Mouse (Mus musculus) hindbrain, postnatal 0 days (tissue): ENCODE data around the gene Dpysl5. TPM values are rescaled to one million over a fixed set of nuclear protein-coding genes. Genes with fewer than 3 reads are reported as not detected.

Experiments
- ATAC-seq: fragments of 200-750 bp; cut with Nextera tagmentation; 2 replicates; pipeline ENCODE4 v1.8.0; 2017; ENCODE audit warnings: mild to moderate bottlenecking, moderate TSS enrichment, moderate library complexity
- DNase-seq: peaks from one replicate; pipeline ENCODE4 v3.0.0-alpha.2; 2015; ENCODE audit warnings: low spot score
- H3K27ac ChIP-seq: fragments of 300-500 bp; sonication (generic); 2 replicates; pipeline ENCODE4 v1.5.1; 2014; ENCODE audit warnings: mild to moderate bottlenecking
- H3K27me3 ChIP-seq: fragments of 300-500 bp; sonication (generic); 2 replicates; pipeline ENCODE4 v1.6.1; 2014; ENCODE audit warnings: low read length, mixed read lengths; ENCODE audit not compliant: insufficient read depth
- H3K36me3 ChIP-seq: fragments of 300-500 bp; sonication (generic); 2 replicates; pipeline ENCODE4 v1.6.1; 2014; ENCODE audit warnings: low read length, mixed read lengths; ENCODE audit not compliant: insufficient read depth
- H3K4me1 ChIP-seq: fragments of 300-500 bp; sonication (generic); 2 replicates; pipeline ENCODE4 v1.6.1; 2014; ENCODE audit warnings: antibody characterized with exemption, low read length, mixed read lengths; ENCODE audit not compliant: insufficient read depth
- H3K4me2 ChIP-seq: fragments of 300-500 bp; sonication (generic); 2 replicates; pipeline ENCODE4 v1.6.1; 2014; ENCODE audit warnings: low read depth, mild to moderate bottlenecking, low read length, moderate library complexity, mixed read lengths
- H3K4me3 ChIP-seq: fragments of 300-500 bp; sonication (generic); 2 replicates; pipeline ENCODE4 v1.5.1; 2014; ENCODE audit warnings: low read length
- H3K9ac ChIP-seq: fragments of 300-500 bp; sonication (generic); replicated peaks from 2 replicates; pipeline ENCODE4 v1.6.1; 2014; ENCODE audit warnings: mild to moderate bottlenecking, low read length, moderate library complexity, mixed read lengths
- H3K9me3 ChIP-seq: fragments of 300-500 bp; sonication (generic); 2 replicates; pipeline ENCODE4 v1.6.1; 2016; ENCODE audit warnings: low read length, mixed read lengths
- CTCF ChIP-seq: IDR thresholded peaks from 2 replicates; pipeline ENCODE4 v1.5.1; 2016; ENCODE audit warnings: antibody characterized with exemption, control low read depth, low read depth
- WGBS: fragments of 180-500 bp; shearing (Covaris S2); extraction: QIAGEN DNeasy Blood & Tissue Kit; methylation state at CpG from one replicate; pipeline ENCODE4 v1.1.7; 2014; 5-methylcytosine and 5-hydroxymethylcytosine counted together
- polyA plus RNA-seq: library from polyadenylated mRNA; unstranded; fragments of >200 nt; fragmentation: Nextera tagmentation; extraction: Ambion mirVana; gene quantifications from 2 replicates; pipeline ENCODE4 v1.2.1, GENCODE M21; 2015
- total RNA-seq: library from RNA; depleted of rRNA; stranded (reverse); fragments of >200 nt; gene quantifications from 2 replicates; pipeline ENCODE4 v1.2.3, GENCODE M21; 2014

Dpysl5 gene
- total and polyA plus RNA-seq, 2 experiments from 2014 or later, result 148 to 261 TPM

DNA sequence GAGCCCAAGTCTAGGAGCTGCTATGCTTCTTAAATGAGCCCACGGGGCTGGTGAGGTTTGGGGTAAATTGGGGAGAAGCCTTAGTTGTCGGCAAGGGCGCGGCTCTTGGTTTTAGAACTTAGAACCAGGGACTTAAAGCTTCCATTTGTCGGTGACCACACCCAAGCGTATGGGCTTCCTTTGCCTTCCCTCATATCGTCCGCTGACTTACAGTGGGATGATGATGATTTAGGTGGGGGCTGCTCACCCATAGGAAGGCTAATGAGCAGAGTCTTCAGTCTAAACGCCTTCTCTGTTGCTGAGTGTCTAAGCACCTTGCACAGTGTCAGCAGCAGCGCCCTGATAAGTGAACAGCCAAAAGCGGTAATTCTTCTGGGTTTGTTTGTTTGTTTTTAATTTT lies 2.3 kb downstream of the Dpysl5 start:
- H3K36me3 ChIP-seq, result no peaks in the 10 kb centered on the region
- H3K4me2 ChIP-seq, result peak overlapping the region; percentile 70
- H3K27me3 ChIP-seq, result no peaks in the 10 kb centered on the region
- H3K4me1 ChIP-seq, result 0 out of 2 replicates have a peak, but pooled peaks cover 7% of the 10 kb centered on the region
- H3K9ac ChIP-seq, result peak overlapping the region; percentile 79
- TF ChIP-seq CTCF, result no peak
- peak; percentile 31 for DNase-seq
- peak overlapping the region; percentile 56 for H3K4me3 ChIP-seq
- peak overlapping the region; percentile 92 for H3K27ac ChIP-seq
- 9% methylated on average over 11 of the region's 11 CpGs for WGBS
- H3K9me3 ChIP-seq, result no peaks in the 10 kb centered on the region
- ATAC-seq, result no peak

DNA sequence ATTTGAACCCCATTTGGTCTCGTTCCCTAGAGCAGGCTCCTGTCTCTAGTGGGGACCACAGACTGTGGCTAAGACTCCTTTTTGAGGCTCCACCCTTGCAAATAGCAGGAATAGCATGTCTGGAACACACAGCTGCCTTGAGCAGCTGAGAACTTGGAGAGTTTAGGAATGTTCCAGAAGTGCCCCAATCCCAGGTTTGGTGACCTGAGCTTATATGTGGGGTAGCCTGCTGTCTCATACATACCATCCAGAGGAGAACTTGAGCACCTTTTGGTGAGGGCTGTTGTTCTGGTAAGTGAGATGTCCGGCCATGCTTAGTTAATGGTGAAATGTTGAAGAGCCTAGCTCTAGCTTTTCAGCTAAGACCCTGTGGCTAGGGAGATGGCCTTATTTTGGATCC lies 4.9 kb downstream of the Dpysl5 start:
- peaks cover 5% of the 10 kb centered on the region for H3K36me3 ChIP-seq
- ATAC-seq (no peak), DNase-seq (no peak)
- 0 out of 2 replicates have a peak, but pooled peaks cover 7% of the 10 kb centered on the region for H3K4me1 ChIP-seq
- no peak for TF ChIP-seq CTCF
- H3K9me3 ChIP-seq, result no peaks in the 10 kb centered on the region
- H3K4me3 ChIP-seq, result no peak overlapping the region
- 94% methylated on average over 2 of the region's 2 CpGs for WGBS
- H3K27ac ChIP-seq, result no peak overlapping the region
- H3K27me3 ChIP-seq, result no peaks in the 10 kb centered on the region
- H3K4me2 ChIP-seq, result no peak overlapping the region
- H3K9ac ChIP-seq, result no peak overlapping the region

DNA sequence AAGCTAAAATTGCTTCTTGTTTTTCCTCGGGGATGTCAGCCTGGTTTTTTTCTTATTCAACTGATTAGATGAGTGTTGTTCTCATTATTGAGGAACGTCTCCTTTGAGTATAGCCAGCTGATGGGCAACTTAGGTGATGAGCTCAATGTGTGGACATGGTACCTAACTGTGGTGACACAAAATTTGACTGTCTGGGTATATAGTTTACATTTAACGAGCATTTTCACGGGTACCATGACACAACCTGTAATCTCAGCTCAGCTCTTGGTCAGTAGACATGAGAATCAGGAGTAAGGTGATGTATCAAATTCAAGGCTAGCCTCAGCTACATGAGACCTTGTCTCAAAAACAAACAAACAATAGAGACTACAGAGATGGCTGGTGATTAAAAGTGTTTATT lies 6.1 kb downstream of the Dpysl5 start:
- Histone ChIP-seq H3K27me3 (no peaks in the 10 kb centered on the region), H3K4me3 (no peak overlapping the region), H3K4me1 (0 out of 2 replicates have a peak, but pooled peaks cover 7% of the 10 kb centered on the region), H3K4me2 (no peak overlapping the region), H3K36me3 (peaks cover 5% of the 10 kb centered on the region), H3K9me3 (no peaks in the 10 kb centered on the region), H3K27ac (no peak overlapping the region), H3K9ac (no peak overlapping the region)
- ATAC-seq (no peak), DNase-seq (no peak)
- WGBS, result 79% methylated on average over 4 of the region's 4 CpGs
- no peak for TF ChIP-seq CTCF

DNA sequence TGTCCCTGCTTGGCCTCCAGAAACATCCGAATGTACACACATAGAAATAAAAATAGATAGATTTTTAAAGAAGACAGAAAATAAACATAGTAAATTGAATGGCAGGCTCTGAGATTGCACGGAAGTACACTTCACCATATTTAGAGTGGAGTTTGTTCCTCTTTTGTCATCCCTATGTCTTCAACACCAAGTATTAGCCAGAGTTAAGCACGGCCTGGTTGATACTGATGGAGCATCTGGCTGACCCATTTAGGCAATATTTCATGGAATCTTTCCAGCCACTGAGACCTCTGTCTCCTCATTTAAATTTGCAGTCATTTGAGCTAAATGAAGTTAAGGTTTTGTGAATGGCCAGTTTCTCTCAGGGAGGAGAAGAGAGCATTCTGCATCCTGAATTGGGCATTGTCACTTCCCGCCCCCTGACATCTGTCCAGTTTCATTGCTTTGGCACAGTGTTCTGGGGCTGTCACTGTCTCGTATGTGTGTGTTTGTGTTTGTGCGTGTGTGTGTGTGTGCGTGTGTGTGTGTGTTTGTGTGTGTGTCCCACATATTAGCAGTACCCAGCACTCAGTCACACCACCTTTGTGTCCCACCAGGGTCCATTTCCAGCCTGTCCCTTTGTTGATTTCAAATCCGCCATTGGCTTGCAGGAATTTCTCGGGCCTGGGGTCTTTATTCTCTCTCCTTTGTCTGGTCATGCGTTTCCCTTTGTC lies 6.8 kb downstream of the Dpysl5 start:
- ATAC-seq (no peak; the same call in 1 of the 2 replicates), DNase-seq (peak; percentile 48)
- no peaks in the 10 kb centered on the region for H3K27me3 ChIP-seq
- H3K4me3 ChIP-seq, result no peak overlapping the region
- H3K4me1 ChIP-seq, result 0 out of 2 replicates have a peak, but pooled peaks cover 7% of the 10 kb centered on the region
- H3K9me3 ChIP-seq, result no peaks in the 10 kb centered on the region
- WGBS, result 30% methylated on average over 10 of the region's 10 CpGs
- no peak overlapping the region; the same call in 1 of the 2 replicates for H3K9ac ChIP-seq
- no peak overlapping the region for H3K4me2 ChIP-seq
- peaks cover 5% of the 10 kb centered on the region for H3K36me3 ChIP-seq
- no peak for TF ChIP-seq CTCF
- peak overlapping the region; percentile 66 for H3K27ac ChIP-seq

DNA sequence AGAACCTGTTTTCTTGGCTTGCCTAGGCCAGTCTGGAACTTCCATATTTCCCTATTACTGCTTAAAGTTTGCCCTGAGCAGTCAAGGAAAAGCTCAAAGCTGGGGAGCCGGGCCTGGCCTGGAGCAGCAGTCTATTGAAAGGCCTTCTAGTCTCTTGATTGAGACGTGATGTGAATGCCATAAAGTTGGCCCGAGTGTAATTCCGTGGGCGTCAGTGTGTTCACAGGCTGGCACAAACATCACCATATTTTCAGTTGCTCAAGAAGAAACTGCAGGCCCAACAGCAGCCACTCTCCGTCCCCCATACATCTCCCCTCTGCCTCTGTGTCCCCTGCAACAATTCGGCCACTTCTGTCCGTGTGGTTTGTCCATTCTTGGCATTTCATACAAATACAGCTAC lies 10.6 kb downstream of the Dpysl5 start:
- 69% methylated on average over 8 of the region's 8 CpGs for WGBS
- H3K27ac ChIP-seq, result no peak overlapping the region
- no peak for ATAC-seq

DNA sequence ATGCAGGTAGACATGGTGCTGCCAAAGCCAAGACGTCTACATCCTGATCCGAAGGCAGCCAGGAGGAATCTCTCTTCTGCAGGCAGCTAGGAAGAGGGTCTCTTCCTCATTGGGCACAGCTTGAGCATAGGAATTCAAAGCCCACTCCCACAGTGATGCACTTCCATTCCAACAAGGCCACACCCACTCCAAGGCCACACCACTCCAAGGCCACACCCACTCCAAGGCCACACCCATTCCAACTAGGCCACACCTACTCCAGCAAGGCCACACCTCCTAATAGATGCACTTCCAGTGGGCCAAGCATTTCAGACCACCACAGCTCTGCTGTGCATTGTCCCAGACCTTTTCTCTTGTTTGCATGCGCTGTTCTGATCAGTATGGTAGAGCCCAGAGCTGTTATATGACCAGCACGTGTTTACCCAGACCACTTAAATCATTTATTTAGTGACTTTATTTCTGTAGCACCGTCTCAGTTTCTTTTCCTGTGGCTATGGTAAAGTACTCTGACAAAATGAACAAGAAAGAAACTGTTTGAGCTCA lies 14.9 kb downstream of the Dpysl5 start:
- 91% methylated on average over 5 of the region's 5 CpGs for WGBS
- H3K36me3 ChIP-seq, result 0 out of 2 replicates have a peak, but pooled peaks cover 3% of the 10 kb centered on the region
- no peak overlapping the region for H3K27ac ChIP-seq
- no peak for TF ChIP-seq CTCF
- H3K27me3 ChIP-seq, result no peaks in the 10 kb centered on the region
- no peaks in the 10 kb centered on the region for H3K9me3 ChIP-seq
- no peak overlapping the region for H3K4me2 ChIP-seq
- H3K9ac ChIP-seq, result no peak overlapping the region
- no peaks in the 10 kb centered on the region for H3K4me1 ChIP-seq
- DNase-seq (no peak), ATAC-seq (peak; percentile 63; the same call in 1 of the 2 replicates)
- H3K4me3 ChIP-seq, result no peak overlapping the region

More for the DNA sequence above, 10.6 kb downstream of the Dpysl5 start:
- peaks cover 8% of the 10 kb centered on the region for H3K36me3 ChIP-seq
- H3K9ac ChIP-seq, result no peak overlapping the region
- DNase-seq, result no peak
- H3K4me2 ChIP-seq, result no peak overlapping the region
- 0 out of 2 replicates have a peak, but pooled peaks cover 7% of the 10 kb centered on the region for H3K4me1 ChIP-seq
- H3K27me3 ChIP-seq, result no peaks in the 10 kb centered on the region
- no peaks in the 10 kb centered on the region for H3K9me3 ChIP-seq
- no peak overlapping the region for H3K4me3 ChIP-seq
- no peak for TF ChIP-seq CTCF

DNA sequence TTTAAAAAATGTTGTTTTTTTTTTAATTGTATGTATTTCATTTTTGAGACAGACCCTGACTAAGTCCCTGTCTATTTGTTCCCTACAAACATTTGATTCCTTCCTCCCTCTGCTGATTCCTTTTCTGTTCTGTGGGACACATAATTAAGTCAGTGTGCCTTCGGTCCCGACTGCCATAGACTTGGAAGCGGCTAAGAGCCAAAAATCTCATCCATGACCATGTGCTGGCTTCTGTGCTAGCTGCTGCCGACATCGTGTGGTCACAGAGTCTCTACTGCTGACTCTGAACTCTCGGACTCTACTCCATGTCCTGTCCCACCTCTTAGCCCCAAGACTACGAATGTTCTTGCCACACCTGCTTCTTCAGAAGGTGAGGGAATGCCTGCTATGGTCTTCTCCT lies 21.1 kb downstream of the Dpysl5 start:
- Histone ChIP-seq H3K4me3 (no peak overlapping the region), H3K4me2 (no peak overlapping the region), H3K27ac (no peak overlapping the region), H3K4me1 (no peaks in the 10 kb centered on the region), H3K9me3 (no peaks in the 10 kb centered on the region), H3K27me3 (no peaks in the 10 kb centered on the region), H3K36me3 (no peaks in the 10 kb centered on the region), H3K9ac (no peak overlapping the region)
- no peak for TF ChIP-seq CTCF
- DNase-seq (peak; percentile 45), ATAC-seq (0 out of 2 replicates have a peak, but pooled peaks have one; percentile 41)
- 58% methylated on average over 7 of the region's 7 CpGs for WGBS
